Mouse (Mus musculus): Measurements from ENCODE around the gene 4930426L09Rik. TPM values are rescaled to one million over a fixed set of nuclear protein-coding genes. Genes with fewer than 3 reads are reported as not detected.

4930426L09Rik gene
- polyA plus RNA-seq, 1 experiment from 2014 or later = 0.46 TPM

DNA sequence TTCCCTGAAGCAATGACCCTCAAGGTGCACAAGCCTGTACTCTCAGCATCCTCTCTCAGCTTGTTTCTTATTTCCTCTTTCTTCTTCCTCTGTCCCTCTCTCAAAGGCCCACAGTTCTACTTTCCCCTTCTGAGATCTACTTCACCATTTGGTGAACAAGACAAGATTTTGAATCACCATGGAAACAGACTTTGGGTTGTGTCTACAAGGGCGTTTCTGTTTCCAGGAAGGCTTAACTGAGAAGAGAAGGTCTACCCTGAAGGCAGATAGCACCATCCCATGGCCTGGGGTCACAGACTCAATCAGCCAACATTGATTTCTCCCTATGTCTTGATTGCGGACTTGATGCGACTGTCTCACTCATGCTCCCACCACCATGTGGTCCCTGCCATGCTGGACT, 9.3 kb upstream of the 4930426L09Rik start:
- Histone ChIP-seq H3K4me2 (no peak overlapping the region), H3K36me3 (ENCODE audit: control insufficient read depth, insufficient read depth, low read length) (no peaks in the 10 kb centered on the region; the same call in 1 of the 2 replicates), H3K27me3 (ENCODE audit: control insufficient read depth, insufficient read depth, low read length) (no peaks in the 10 kb centered on the region), H3K9ac (ENCODE audit: low read depth, low read length) (no peak overlapping the region), H3K4me1 (ENCODE audit: control insufficient read depth, insufficient read depth, low read length) (peaks cover 6% of the 10 kb centered on the region; the same call in 1 of the 2 replicates), H3K4me3 (ENCODE audit: low read depth, low read length) (no peak overlapping the region), H3K9me3 (replicated peaks; ENCODE audit: control insufficient read depth, low read length) (peaks cover 4% of the 10 kb centered on the region), H3K27ac (ENCODE audit: low read depth, low read length) (no peak overlapping the region)
- no peak for ATAC-seq (replicated peaks; ENCODE audit: insufficient number of reproducible peaks, low FRiP score, low TSS enrichment)
- 81% methylated on average over 3 of the region's 3 CpGs for WGBS (ENCODE audit: insufficient replicate concordance)

DNA sequence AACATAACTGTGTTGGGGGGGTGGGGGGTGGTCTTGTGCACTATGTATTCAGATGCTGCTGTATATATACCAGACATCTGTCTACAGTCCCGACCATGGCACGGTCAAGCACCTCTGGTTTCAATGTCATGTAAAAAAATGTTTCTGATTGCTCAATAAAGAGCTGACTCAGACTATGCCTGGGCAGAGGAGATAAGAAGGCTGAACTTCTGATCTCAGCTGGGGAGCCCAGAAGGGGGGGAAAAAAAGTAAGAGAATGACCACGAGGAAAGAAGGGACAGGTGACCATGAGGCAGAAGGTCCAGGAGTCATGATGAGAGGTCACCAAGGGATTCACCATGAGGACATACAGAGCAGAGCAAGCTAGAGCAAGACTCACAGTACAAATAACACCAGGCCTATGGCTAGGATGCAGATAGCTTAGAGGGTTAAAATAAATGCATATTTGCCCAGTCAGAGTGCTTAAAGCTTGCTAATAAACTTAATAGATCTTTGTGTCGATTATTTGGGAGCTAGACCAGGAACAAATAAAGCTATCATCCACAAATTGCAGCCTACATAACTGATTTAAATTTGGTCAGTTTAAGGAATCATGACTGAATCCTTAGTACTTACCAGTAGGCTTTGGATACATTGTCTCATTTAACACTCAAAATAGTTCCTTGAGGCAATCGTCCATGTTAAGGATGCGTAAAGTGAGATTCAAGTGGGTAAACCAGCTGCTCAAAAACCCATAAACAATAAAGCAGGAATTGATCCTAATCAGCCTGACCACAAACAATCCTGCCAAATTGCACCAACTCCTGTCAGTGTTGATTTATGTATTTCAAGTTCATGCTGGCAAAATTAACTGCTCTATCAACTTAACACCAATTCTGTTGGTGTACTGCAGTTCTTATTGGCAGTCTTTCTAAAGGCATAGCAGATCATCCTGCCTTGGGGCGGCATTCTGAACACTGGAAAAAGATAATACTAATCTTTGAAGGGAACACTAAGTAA, 5.3 kb upstream of the 4930426L09Rik start:
- Histone ChIP-seq H3K4me1 (ENCODE audit: control insufficient read depth, insufficient read depth, low read length) (peaks cover 9% of the 10 kb centered on the region; the same call in 1 of the 2 replicates), H3K9ac (ENCODE audit: low read depth, low read length) (no peak overlapping the region), H3K9me3 (replicated peaks; ENCODE audit: control insufficient read depth, low read length) (peaks cover 4% of the 10 kb centered on the region), H3K36me3 (ENCODE audit: control insufficient read depth, insufficient read depth, low read length) (no peaks in the 10 kb centered on the region), H3K27me3 (ENCODE audit: control insufficient read depth, insufficient read depth, low read length) (no peaks in the 10 kb centered on the region), H3K4me3 (ENCODE audit: low read depth, low read length) (no peak overlapping the region), H3K27ac (ENCODE audit: low read depth, low read length) (no peak overlapping the region), H3K4me2 (no peak overlapping the region)
- ATAC-seq (replicated peaks; ENCODE audit: insufficient number of reproducible peaks, low FRiP score, low TSS enrichment) = peak; percentile 83
- WGBS (ENCODE audit: insufficient replicate concordance) = 50% methylated on average over 7 of the region's 7 CpGs

- Histone ChIP-seq H3K9ac (ENCODE audit: low read depth, low read length) (peak overlapping the region; percentile 90), H3K27ac (ENCODE audit: low read depth, low read length) (no peak overlapping the region), H3K36me3 (ENCODE audit: control insufficient read depth, insufficient read depth, low read length) (no peaks in the 10 kb centered on the region), H3K27me3 (ENCODE audit: control insufficient read depth, insufficient read depth, low read length) (no peaks in the 10 kb centered on the region), H3K4me2 (peak overlapping the region; percentile 77), H3K4me1 (ENCODE audit: control insufficient read depth, insufficient read depth, low read length) (peaks cover 12% of the 10 kb centered on the region; the same call in 1 of the 2 replicates), H3K9me3 (replicated peaks; ENCODE audit: control insufficient read depth, low read length) (peaks cover under 1% of the 10 kb centered on the region), H3K4me3 (ENCODE audit: low read depth, low read length) (peak overlapping the region; percentile 88)
- ATAC-seq (replicated peaks; ENCODE audit: insufficient number of reproducible peaks, low FRiP score, low TSS enrichment) = no peak
- WGBS (ENCODE audit: insufficient replicate concordance) = under 1% methylated on average over 25 of the region's 25 CpGs
Measured at GRCm38 (mm10) chr2:18996451-18997211, 1.5 kb upstream of the 4930426L09Rik start.

GRCm38 (mm10) chr2:18997387-18997971, 664 bp upstream of the 4930426L09Rik start:
- no peaks in the 10 kb centered on the region for H3K36me3 ChIP-seq (ENCODE audit: control insufficient read depth, insufficient read depth, low read length)
- H3K27ac ChIP-seq (ENCODE audit: low read depth, low read length) = peak overlapping the region; percentile 88
- H3K4me1 ChIP-seq (ENCODE audit: control insufficient read depth, insufficient read depth, low read length) = peaks cover 10% of the 10 kb centered on the region; the same call in 1 of the 2 replicates
- under 1% methylated on average over 43 of the region's 46 CpGs for WGBS (ENCODE audit: insufficient replicate concordance)
- peak overlapping the region; percentile 88 for H3K4me3 ChIP-seq (ENCODE audit: low read depth, low read length)
- H3K9me3 ChIP-seq (replicated peaks; ENCODE audit: control insufficient read depth, low read length) = no peaks in the 10 kb centered on the region
- no peaks in the 10 kb centered on the region for H3K27me3 ChIP-seq (ENCODE audit: control insufficient read depth, insufficient read depth, low read length)
- peak; percentile 75 for ATAC-seq (replicated peaks; ENCODE audit: insufficient number of reproducible peaks, low FRiP score, low TSS enrichment)
- H3K4me2 ChIP-seq = peak overlapping the region; percentile 77
- H3K9ac ChIP-seq (ENCODE audit: low read depth, low read length) = peak overlapping the region; percentile 90

- no peak for ATAC-seq (replicated peaks; ENCODE audit: insufficient number of reproducible peaks, low FRiP score, low TSS enrichment)
- no peaks in the 10 kb centered on the region for H3K36me3 ChIP-seq (ENCODE audit: control insufficient read depth, insufficient read depth, low read length)
- no peaks in the 10 kb centered on the region for H3K9me3 ChIP-seq (replicated peaks; ENCODE audit: control insufficient read depth, low read length)
- 0 out of 2 replicates have a peak, but pooled peaks cover 3% of the 10 kb centered on the region for H3K4me1 ChIP-seq (ENCODE audit: control insufficient read depth, insufficient read depth, low read length)
- H3K27ac ChIP-seq (ENCODE audit: low read depth, low read length) = no peak overlapping the region
- H3K27me3 ChIP-seq (ENCODE audit: control insufficient read depth, insufficient read depth, low read length) = no peaks in the 10 kb centered on the region
- H3K4me2 ChIP-seq = no peak overlapping the region
- no peak overlapping the region for H3K4me3 ChIP-seq (ENCODE audit: low read depth, low read length)
- WGBS (ENCODE audit: insufficient replicate concordance) = 81% methylated on average over 2 of the region's 2 CpGs
- H3K9ac ChIP-seq (ENCODE audit: low read depth, low read length) = no peak overlapping the region
Measured at GRCm38 (mm10) chr2:18999395-18999794, 1.3 kb downstream of the 4930426L09Rik start.

- H3K9ac ChIP-seq (ENCODE audit: low read depth, low read length) = no peak overlapping the region
- no peak overlapping the region for H3K4me3 ChIP-seq (ENCODE audit: low read depth, low read length)
- WGBS (ENCODE audit: insufficient replicate concordance) = 59% methylated on average over 10 of the region's 10 CpGs
- H3K27me3 ChIP-seq (ENCODE audit: control insufficient read depth, insufficient read depth, low read length) = no peaks in the 10 kb centered on the region
- H3K4me2 ChIP-seq = no peak overlapping the region
- ATAC-seq (replicated peaks; ENCODE audit: insufficient number of reproducible peaks, low FRiP score, low TSS enrichment) = no peak
- H3K36me3 ChIP-seq (ENCODE audit: control insufficient read depth, insufficient read depth, low read length) = no peaks in the 10 kb centered on the region
- H3K27ac ChIP-seq (ENCODE audit: low read depth, low read length) = no peak overlapping the region
- H3K4me1 ChIP-seq (ENCODE audit: control insufficient read depth, insufficient read depth, low read length) = no peaks in the 10 kb centered on the region
- H3K9me3 ChIP-seq (replicated peaks; ENCODE audit: control insufficient read depth, low read length) = no peaks in the 10 kb centered on the region
Measured at GRCm38 (mm10) chr2:19004801-19005200, 6.7 kb downstream of the 4930426L09Rik start.

- no peak overlapping the region for H3K4me2 ChIP-seq
Measured at GRCm38 (mm10) chr2:19006124-19006523, 8.0 kb downstream of the 4930426L09Rik start.

GRCm38 (mm10) chr2:19007580-19007979, 9.4 kb downstream of the 4930426L09Rik start:
- 81% methylated on average over 4 of the region's 4 CpGs for WGBS (ENCODE audit: insufficient replicate concordance)
- H3K27me3 ChIP-seq (ENCODE audit: control insufficient read depth, insufficient read depth, low read length) = no peaks in the 10 kb centered on the region
- no peaks in the 10 kb centered on the region for H3K9me3 ChIP-seq (replicated peaks; ENCODE audit: control insufficient read depth, low read length)
- no peak overlapping the region for H3K4me3 ChIP-seq (ENCODE audit: low read depth, low read length)
- H3K9ac ChIP-seq (ENCODE audit: low read depth, low read length) = no peak overlapping the region
- no peaks in the 10 kb centered on the region for H3K4me1 ChIP-seq (ENCODE audit: control insufficient read depth, insufficient read depth, low read length)
- no peaks in the 10 kb centered on the region for H3K36me3 ChIP-seq (ENCODE audit: control insufficient read depth, insufficient read depth, low read length)
- H3K27ac ChIP-seq (ENCODE audit: low read depth, low read length) = no peak overlapping the region
- ATAC-seq (replicated peaks; ENCODE audit: insufficient number of reproducible peaks, low FRiP score, low TSS enrichment) = no peak
- H3K4me2 ChIP-seq = no peak overlapping the region

More at GRCm38 (mm10) chr2:19006124-19006523, 8.0 kb downstream of the 4930426L09Rik start:
- ATAC-seq (replicated peaks; ENCODE audit: insufficient number of reproducible peaks, low FRiP score, low TSS enrichment) = no peak
- Histone ChIP-seq H3K36me3 (ENCODE audit: control insufficient read depth, insufficient read depth, low read length) (no peaks in the 10 kb centered on the region), H3K27me3 (ENCODE audit: control insufficient read depth, insufficient read depth, low read length) (no peaks in the 10 kb centered on the region), H3K9ac (ENCODE audit: low read depth, low read length) (no peak overlapping the region), H3K4me3 (ENCODE audit: low read depth, low read length) (no peak overlapping the region), H3K4me1 (ENCODE audit: control insufficient read depth, insufficient read depth, low read length) (no peaks in the 10 kb centered on the region), H3K9me3 (replicated peaks; ENCODE audit: control insufficient read depth, low read length) (no peaks in the 10 kb centered on the region), H3K27ac (ENCODE audit: low read depth, low read length) (no peak overlapping the region)
- WGBS (ENCODE audit: insufficient replicate concordance) = 85% methylated on average over 7 of the region's 7 CpGs

Measured in heart, embryonic 11.5 days (tissue).